Mouse (Mus musculus) G1E (cell line): ENCODE results near the gene Jade1. TPM values are rescaled to one million over a fixed set of nuclear protein-coding genes. Genes with fewer than 3 reads are reported as not detected.
A peak's percentile ranks its signal among the peaks of the same experiment; 100 is the strongest.

Experiments used
- ATAC-seq: 2 replicates; pipeline ENCODE4 v1.8.0; 2016; ENCODE audit warnings: mild to moderate bottlenecking; ENCODE audit not compliant: insufficient number of reproducible peaks, poor library complexity, low FRiP score, severe bottlenecking; ENCODE audit errors: extremely low read depth
- DNase-seq: peaks from one replicate; pipeline ENCODE4 v3.0.0; 2012; ENCODE audit warnings: low spot score
- H3K27me3 ChIP-seq: 2 replicates; pipeline ENCODE4 v1.6.1; 2012; ENCODE audit warnings: mild to moderate bottlenecking, low read length, inconsistent platforms; ENCODE audit not compliant: insufficient read depth
- H3K36me3 ChIP-seq: replicated peaks from 2 replicates; pipeline ENCODE3; 2012; ENCODE audit warnings: mild to moderate bottlenecking, inconsistent platforms
- H3K4me1 ChIP-seq: 2 replicates; pipeline ENCODE4 v1.6.1; 2012; ENCODE audit warnings: low read depth, low read length, inconsistent platforms, mixed read lengths; ENCODE audit not compliant: insufficient read depth
- H3K4me3 ChIP-seq: 2 replicates; pipeline ENCODE4 v1.5.1; 2012; ENCODE audit warnings: low read depth, mild to moderate bottlenecking, inconsistent platforms, low read length, moderate library complexity, mixed read lengths
- H3K9me3 ChIP-seq: replicated peaks from 2 replicates; pipeline ENCODE4 v1.6.1; 2012; ENCODE audit warnings: inconsistent platforms
- CTCF ChIP-seq: IDR thresholded peaks from 2 replicates; pipeline ENCODE4 v1.5.1; 2012; ENCODE audit warnings: low read depth, low read length, inconsistent platforms, mixed read lengths
- GATA1 ChIP-seq: IDR thresholded peaks from 2 replicates; pipeline ENCODE4 v1.6.1; 2012; ENCODE audit warnings: borderline replicate concordance, low read length, inconsistent platforms, mixed read lengths
- GATA2 ChIP-seq: IDR thresholded peaks from 2 replicates; pipeline ENCODE4 v1.6.1; 2012; ENCODE audit warnings: low read depth, low read length, inconsistent platforms, borderline replicate concordance
- POLR2AphosphoS5 ChIP-seq: IDR thresholded peaks from 2 replicates; pipeline ENCODE4 v1.6.1; 2012; ENCODE audit warnings: low read depth, low read length, inconsistent platforms; ENCODE audit not compliant: insufficient replicate concordance
- TAL1 ChIP-seq: conservative IDR thresholded peaks from 2 replicates; pipeline ENCODE4 v1.6.1; 2012; ENCODE audit warnings: low read depth, low read length, inconsistent platforms, mixed read lengths
- polyA plus RNA-seq: library from polyadenylated mRNA; stranded (reverse); fragments of >175 nt; gene quantifications from 2 replicates; pipeline ENCODE4 v1.2.3, GENCODE M21; 2012
- total RNA-seq, 2 experiments: library from RNA; stranded (forward) in 1 of 2; stranded (reverse) in 1 of 2; fragments of 200-1000 nt in 1 of 2; fragments of >200 nt in 1 of 2; fragmentation: Nextera tagmentation in 1 of 2; gene quantifications; 2 replicates each; pipeline ENCODE4 v1.2.3; 2014 to 2017

The Jade1 gene
- total and polyA plus RNA-seq, 3 experiments = 48.2 to 159 (median 129) TPM

DNA sequence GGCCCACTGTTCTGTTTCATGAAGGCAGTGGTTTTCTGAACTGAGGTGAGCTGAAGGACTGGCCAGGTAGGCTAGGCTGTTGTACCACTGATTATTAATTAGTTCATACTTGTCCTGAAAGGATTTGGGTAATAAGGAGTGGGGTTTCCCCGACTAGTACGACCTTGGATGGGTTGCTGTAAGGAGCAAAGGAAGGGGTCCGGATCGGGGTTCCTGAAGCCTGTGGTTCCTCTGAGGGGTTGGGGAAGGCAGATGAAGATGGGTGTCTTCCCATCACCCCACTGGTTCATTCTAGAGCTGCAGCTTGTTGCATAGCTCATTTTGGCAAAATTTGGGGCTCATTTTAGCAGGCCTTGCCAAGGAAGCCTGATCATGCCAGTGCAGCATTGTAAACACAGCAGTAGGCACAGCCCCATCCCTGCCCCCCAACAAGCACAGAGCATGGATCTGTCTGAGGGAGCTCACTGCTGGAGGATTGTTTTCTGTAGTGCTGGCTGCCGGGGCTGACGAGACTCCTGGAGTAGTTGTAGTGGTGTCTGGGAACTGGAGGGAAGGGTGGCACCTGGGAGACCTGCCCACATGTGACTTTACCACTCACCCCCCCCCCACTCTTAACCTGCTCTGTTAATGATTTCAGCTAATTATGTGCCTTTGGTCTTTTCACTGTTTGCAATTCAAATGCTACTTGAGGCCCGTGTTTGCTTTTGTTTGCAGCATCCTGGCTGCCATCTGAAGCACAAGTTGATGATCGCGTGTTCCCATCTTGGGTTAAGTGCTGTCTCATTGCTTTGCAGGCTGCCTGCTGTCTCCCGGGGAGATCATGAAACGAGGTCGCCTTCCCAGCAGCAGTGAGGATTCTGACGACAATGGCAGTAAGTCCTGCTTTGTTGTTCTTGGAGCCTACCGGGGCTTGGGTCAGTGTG is 25.1 kb downstream of the Jade1 start:
- peaks cover 97% of the 10 kb centered on the region for H3K36me3 ChIP-seq
- ATAC-seq = no peak

GRCm38 (mm10) chr3:41581436-41581835 is 25.9 kb downstream of the Jade1 start:
- no peak for DNase-seq
- ATAC-seq = no peak
- Histone ChIP-seq H3K4me1 (peaks cover 86% of the 10 kb centered on the region), H3K36me3 (peaks cover 97% of the 10 kb centered on the region), H3K27me3 (no peaks in the 10 kb centered on the region), H3K4me3 (no peak overlapping the region), H3K9me3 (no peaks in the 10 kb centered on the region)
- TF ChIP-seq GATA2 = no peak
- TF ChIP-seq GATA1 = no peak
- no peak for TF ChIP-seq POLR2AphosphoS5
- TF ChIP-seq TAL1 = no peak
- no peak for TF ChIP-seq CTCF

More for the DNA sequence above, 25.1 kb downstream of the Jade1 start:
- Histone ChIP-seq H3K4me3 (no peak overlapping the region; the same call in 1 of the 2 replicates), H3K27me3 (no peaks in the 10 kb centered on the region), H3K9me3 (no peaks in the 10 kb centered on the region), H3K4me1 (peaks cover 88% of the 10 kb centered on the region)
- TF ChIP-seq TAL1 = no peak
- no peak for TF ChIP-seq CTCF
- TF ChIP-seq GATA2 = no peak
- no peak for TF ChIP-seq GATA1
- TF ChIP-seq POLR2AphosphoS5 = no peak
- DNase-seq = no peak

DNA sequence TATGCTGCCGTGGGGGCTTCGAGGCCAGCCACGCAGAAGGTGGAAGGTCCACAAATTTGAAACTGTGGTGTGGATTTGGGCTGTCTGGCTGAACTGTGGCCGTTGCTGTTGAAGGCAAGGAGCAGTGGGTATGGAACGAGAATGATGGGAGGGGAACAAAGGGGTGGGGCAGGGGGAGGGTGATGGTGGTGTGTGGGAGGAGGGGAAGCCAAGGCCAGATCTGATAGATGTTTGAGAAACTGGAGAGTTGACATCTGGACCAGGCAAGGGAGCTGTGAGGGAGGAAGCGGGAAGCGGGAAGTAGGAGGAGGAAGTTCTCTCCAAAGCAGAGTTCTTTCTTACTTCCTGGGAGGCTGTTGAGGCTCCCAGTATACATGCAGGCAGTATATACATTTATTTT is 26.7 kb downstream of the Jade1 start:
- ATAC-seq = no peak
- Histone ChIP-seq H3K4me3 (no peak overlapping the region), H3K9me3 (no peaks in the 10 kb centered on the region), H3K4me1 (peaks cover 84% of the 10 kb centered on the region), H3K27me3 (no peaks in the 10 kb centered on the region), H3K36me3 (peaks cover 95% of the 10 kb centered on the region)
- TF ChIP-seq POLR2AphosphoS5 = no peak
- no peak for TF ChIP-seq CTCF
- no peak for TF ChIP-seq TAL1
- TF ChIP-seq GATA1 = no peak
- TF ChIP-seq GATA2 = no peak
- DNase-seq = no peak

GRCm38 (mm10) chr3:41583092-41583491 is 27.6 kb downstream of the Jade1 start:
- H3K9me3 ChIP-seq = no peaks in the 10 kb centered on the region
- DNase-seq (no peak), ATAC-seq (no peak)
- H3K36me3 ChIP-seq = peaks cover 95% of the 10 kb centered on the region
- H3K4me1 ChIP-seq = peaks cover 85% of the 10 kb centered on the region
- no peak overlapping the region; the same call in 1 of the 2 replicates for H3K4me3 ChIP-seq
- TF ChIP-seq GATA2 (no peak), TAL1 (no peak), POLR2AphosphoS5 (no peak), CTCF (no peak), GATA1 (no peak)
- no peaks in the 10 kb centered on the region for H3K27me3 ChIP-seq

- TF ChIP-seq GATA1 (no peak), CTCF (no peak), TAL1 (no peak), POLR2AphosphoS5 (no peak), GATA2 (no peak)
- no peak for ATAC-seq
- no peaks in the 10 kb centered on the region for H3K9me3 ChIP-seq
- DNase-seq = no peak
- no peaks in the 10 kb centered on the region for H3K27me3 ChIP-seq
- H3K36me3 ChIP-seq = peaks cover 95% of the 10 kb centered on the region
- H3K4me1 ChIP-seq = peaks cover 81% of the 10 kb centered on the region
- peak overlapping the region; percentile 33; the same call in 1 of the 2 replicates for H3K4me3 ChIP-seq
Observed at GRCm38 (mm10) chr3:41583621-41584020, 28.1 kb downstream of the Jade1 start.

DNA sequence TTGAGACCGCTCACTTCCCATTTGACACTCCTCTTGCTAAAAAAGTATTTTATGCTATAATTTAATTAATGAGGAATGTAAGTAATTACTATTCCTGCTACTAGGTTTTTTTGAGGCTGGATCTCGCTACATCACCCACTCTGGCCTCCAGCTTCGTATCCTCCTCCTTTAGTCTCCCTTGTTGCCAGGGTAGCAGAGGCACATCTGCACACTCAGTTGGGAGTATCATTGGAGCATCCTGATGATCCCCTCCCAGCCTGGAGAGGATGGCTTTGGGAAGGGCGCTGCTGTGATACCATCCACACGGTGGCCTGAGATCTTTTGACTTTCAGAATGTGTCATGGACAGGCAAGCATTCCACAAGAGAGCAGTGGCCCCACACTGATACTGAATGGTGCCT is 30.0 kb downstream of the Jade1 start:
- no peak for TF ChIP-seq CTCF
- TF ChIP-seq GATA1 = no peak
- no peak for TF ChIP-seq GATA2
- no peak for TF ChIP-seq POLR2AphosphoS5
- TF ChIP-seq TAL1 = no peak
- Histone ChIP-seq H3K27me3 (no peaks in the 10 kb centered on the region), H3K4me3 (no peak overlapping the region), H3K4me1 (peaks cover 74% of the 10 kb centered on the region), H3K36me3 (peaks cover 97% of the 10 kb centered on the region), H3K9me3 (no peaks in the 10 kb centered on the region)
- DNase-seq (no peak), ATAC-seq (no peak)
